ENCODE assay signal across 10 mouse cellular contexts in genomic region chr14:57981720-57982418, GRCm38 (mm10). TPM values are rescaled to one million over a fixed set of nuclear protein-coding genes. Genes with fewer than 3 reads are reported as not detected.
DNase-seq lines count a peak whose midpoint lies in the region; ATAC-seq lines count a peak whose summit lies in the region.
"Had no signal": no experiment of that assay in that cellular context is flagged by ENCODE, and none has a peak within 500 bp of the region (broad histone marks: within the 10 kb centered on the region; RNA-seq: fewer than 3 reads in every experiment).

No protein-coding gene starts in this region.

- H3K4me1 ChIP-seq in forebrain, embryonic 13.5 days = peaks cover 11% of the 10 kb centered on the region
- 0 out of 2 replicates have a peak, but pooled peaks cover 7% of the 10 kb centered on the region for H3K4me1 ChIP-seq in stomach, embryonic 16.5 days (ENCODE audit: control insufficient read depth, insufficient read depth, low read length)

- peak overlapping the region; percentile 40 for H3K4me2 ChIP-seq in forebrain, embryonic 13.5 days
- H3K4me2 ChIP-seq in stomach, embryonic 16.5 days (ENCODE audit: low read depth, low read length) = no peak overlapping the region

- peaks cover 3% of the 10 kb centered on the region; the same call in 1 of the 2 replicates for H3K36me3 ChIP-seq in forebrain, embryonic 13.5 days (ENCODE audit: poor library complexity, severe bottlenecking)
- no peaks in the 10 kb centered on the region for H3K36me3 ChIP-seq in stomach, embryonic 16.5 days (ENCODE audit: control insufficient read depth, insufficient read depth, low read length)
- H3K36me3 ChIP-seq: G1E had no signal

- WGBS in forebrain, embryonic 13.5 days = 26% methylated on average over 14 of the region's 14 CpGs
- WGBS in stomach, embryonic 16.5 days = 40% methylated on average over 14 of the region's 14 CpGs

- H3K27me3 ChIP-seq in forebrain, embryonic 13.5 days = no peaks in the 10 kb centered on the region
- H3K27me3 ChIP-seq in stomach, embryonic 16.5 days (ENCODE audit: control insufficient read depth, insufficient read depth, low read length) = no peaks in the 10 kb centered on the region

- H3K9ac ChIP-seq in forebrain, embryonic 13.5 days = 0 out of 2 replicates have a peak overlapping the region, but pooled peaks have one; percentile 27
- H3K9ac ChIP-seq in stomach, embryonic 16.5 days (ENCODE audit: low read length) = no peak overlapping the region

- no peak overlapping the region for H3K4me3 ChIP-seq in forebrain, embryonic 13.5 days
- no peak overlapping the region for H3K4me3 ChIP-seq in stomach, embryonic 16.5 days (replicated peaks; ENCODE audit: low read length)

- no peaks in the 10 kb centered on the region for H3K9me3 ChIP-seq in forebrain, embryonic 13.5 days (replicated peaks)
- no peaks in the 10 kb centered on the region for H3K9me3 ChIP-seq in stomach, embryonic 16.5 days (replicated peaks; ENCODE audit: control insufficient read depth, low read length)
- H3K9me3 ChIP-seq: G1E had no signal

- peak; percentile 80 for ATAC-seq in forebrain, embryonic 13.5 days
- 0 out of 2 replicates have a peak, but pooled peaks have one; percentile 37 for ATAC-seq in stomach, embryonic 16.5 days (ENCODE audit: insufficient read depth, low FRiP score)

- no peak overlapping the region for H3K27ac ChIP-seq in forebrain, embryonic 13.5 days
- no peak overlapping the region for H3K27ac ChIP-seq in stomach, embryonic 16.5 days (ENCODE audit: low read length)

- peak; percentile 20 to 33 for DNase-seq in kidney, postnatal 4 days
- no peak for DNase-seq in kidney, adult 18-20 months
- peak; percentile 58 for DNase-seq in mesoderm, embryonic 11.5 days (ENCODE audit: low read depth, low spot score)
- DNase-seq in layer of hippocampus, adult 18-20 months (ENCODE audit: low spot score in 2 of 2) = no peak
- no peak for DNase-seq in yolk sac, embryonic 10.5 days (ENCODE audit: low spot score)
- DNase-seq in liver = no peak
- DNase-seq: thymus, postnatal 14 days had no signal

RNA-seq across cellular contexts. Expression of gene Micu2, which starts 17.2 kb away (rescaled TPM):
- 64.2 and 69.1 TPM in 2 replicates for polyA plus RNA-seq in forebrain, embryonic 13.5 days (2015; fragmentation: Nextera tagmentation; extraction: Ambion mirVana)
- polyA plus RNA-seq in stomach, embryonic 16.5 days (2015; fragmentation: Nextera tagmentation; extraction: Ambion mirVana) = 80.5 and 82.3 TPM in 2 replicates
- total RNA-seq in layer of hippocampus, adult 18-20 months (2021) = 10 to 100 TPM; 23.5 to 23.8 TPM

Comparison
In these comparisons a context has a peak if more than half of its experiments do, and no peak if none do; other contexts are left out.
1. DNase-seq: peak in kidney, postnatal 4 days (2 of 2) and mesoderm, embryonic 11.5 days (single experiment); none in kidney, adult 18-20 months (single experiment), layer of hippocampus, adult 18-20 months (0 of 2), yolk sac, embryonic 10.5 days (single experiment) and liver (single experiment).